Mouse (Mus musculus) mature B cell (primary cell): ENCODE data around the gene Psd.

Source experiments
- in situ Hi-C: fragments of 300-500 bp; cut with MboI; formaldehyde crosslinking; loops from 2 replicates; pipeline ENCODE4 v1.14.3; 2019

The Psd gene

GRCm38 (mm10) chr19:46338942-46339286, 12.0 kb upstream of the Psd start:
- in situ Hi-C loops, result no loop called here

GRCm38 (mm10) chr19:46338331-46338936, 11.5 kb upstream of the Psd start, which contains the start of gene Cuedc2:
Gene Cuedc2, minus strand, starts transcription at chr19:46338702.
- in situ Hi-C loops, result no loop called here

- in situ Hi-C loops, result no loop called here
These were observed 10.9 kb upstream of the Psd start for GRCm38 (mm10) chr19:46337719-46338330.

- in situ Hi-C loops, result no loop called here
These were observed 7.0 kb upstream of the Psd start for GRCm38 (mm10) chr19:46333906-46334305.

GRCm38 (mm10) chr19:46332721-46333339, 5.9 kb upstream of the Psd start:
- in situ Hi-C loops, result no loop called here

- in situ Hi-C loops, result no loop called here
These were observed 5.0 kb upstream of the Psd start for GRCm38 (mm10) chr19:46331936-46332335.

- in situ Hi-C loops, result no loop called here
These were observed 4.4 kb upstream of the Psd start for GRCm38 (mm10) chr19:46331326-46331725.

GRCm38 (mm10) chr19:46330696-46331095, 3.7 kb upstream of the Psd start:
- in situ Hi-C loops, result no loop called here

GRCm38 (mm10) chr19:46329951-46330350, 3.0 kb upstream of the Psd start:
- in situ Hi-C loops, result no loop called here

- in situ Hi-C loops, result no loop called here
These were observed 2.2 kb upstream of the Psd start for GRCm38 (mm10) chr19:46329031-46329641.

GRCm38 (mm10) chr19:46328081-46329030, 1.4 kb upstream of the Psd start, which contains the start of gene Fbxl15:
Gene Fbxl15, plus strand, starts transcription at chr19:46328184.
- in situ Hi-C loops, result no loop called here

- in situ Hi-C loops, result no loop called here
These were observed 642 bp upstream of the Psd start for GRCm38 (mm10) chr19:46327531-46328064.

- in situ Hi-C loops, result no loop called here
These were observed 769 bp downstream of the Psd start for GRCm38 (mm10) chr19:46326019-46326755.

- in situ Hi-C loops, result no loop called here
These were observed 2.0 kb downstream of the Psd start for GRCm38 (mm10) chr19:46324918-46325317.

- in situ Hi-C loops, result no loop called here
These were observed 2.6 kb downstream of the Psd start for GRCm38 (mm10) chr19:46324366-46324765.

GRCm38 (mm10) chr19:46323716-46324115, 3.2 kb downstream of the Psd start:
- in situ Hi-C loops, result no loop called here

GRCm38 (mm10) chr19:46322996-46323572, 3.9 kb downstream of the Psd start:
- in situ Hi-C loops, result no loop called here

- in situ Hi-C loops, result no loop called here
These were observed 4.6 kb downstream of the Psd start for GRCm38 (mm10) chr19:46322144-46322995.
